Mouse (Mus musculus): ENCODE measurements around the gene Cdc6.
"Not testable (repeated sequence)": the region's sequence is repeated elsewhere in the genome, so short reads cannot be mapped to it uniquely, and the experiment has no call there.

Gene Cdc6

GRCm38 (mm10) chr11:98930773-98931512, 23.3 kb downstream of the Cdc6 start:
- no peak for DNase-seq (ENCODE audit: low read depth, low spot score)

- DNase-seq (ENCODE audit: low read depth, low spot score) = no peak
Measured at GRCm38 (mm10) chr11:98931513-98932292, 24.1 kb downstream of the Cdc6 start.

GRCm38 (mm10) chr11:98932293-98933091, 24.9 kb downstream of the Cdc6 start:
- no peak for DNase-seq (ENCODE audit: low read depth, low spot score)

- no peak for DNase-seq (ENCODE audit: low read depth, low spot score)
Measured at GRCm38 (mm10) chr11:98933151-98933550, 25.6 kb downstream of the Cdc6 start.

GRCm38 (mm10) chr11:98933847-98934246, 26.2 kb downstream of the Cdc6 start:
- DNase-seq (ENCODE audit: low read depth, low spot score) = not testable (repeated sequence)

- DNase-seq (ENCODE audit: low read depth, low spot score) = no peak
Measured at GRCm38 (mm10) chr11:98934367-98934766, 26.8 kb downstream of the Cdc6 start.

- no peak for DNase-seq (ENCODE audit: low read depth, low spot score)
Measured at GRCm38 (mm10) chr11:98935123-98935522, 27.5 kb downstream of the Cdc6 start.

- DNase-seq (ENCODE audit: low read depth, low spot score) = no peak
Measured at GRCm38 (mm10) chr11:98936170-98936569, 28.6 kb downstream of the Cdc6 start.

GRCm38 (mm10) chr11:98936606-98937409, 29.2 kb downstream of the Cdc6 start:
- no peak for DNase-seq (ENCODE audit: low read depth, low spot score)

- no peak for DNase-seq (ENCODE audit: low read depth, low spot score)
Measured at GRCm38 (mm10) chr11:98937410-98937913, 29.9 kb downstream of the Cdc6 start.

- no peak for DNase-seq (ENCODE audit: low read depth, low spot score)
Measured at GRCm38 (mm10) chr11:98937914-98938694, 30.5 kb downstream of the Cdc6 start.

- DNase-seq (ENCODE audit: low read depth, low spot score) = no peak
Measured at GRCm38 (mm10) chr11:98938701-98939083, 31.1 kb downstream of the Cdc6 start.

- DNase-seq (ENCODE audit: low read depth, low spot score) = no peak
Measured at GRCm38 (mm10) chr11:98939084-98939952, 31.7 kb downstream of the Cdc6 start.

- DNase-seq (ENCODE audit: low read depth, low spot score) = no peak
Measured at GRCm38 (mm10) chr11:98939953-98940641, 32.5 kb downstream of the Cdc6 start.

GRCm38 (mm10) chr11:98940776-98941175, 33.2 kb downstream of the Cdc6 start:
- DNase-seq (ENCODE audit: low read depth, low spot score) = no peak

GRCm38 (mm10) chr11:98941341-98941825, 33.8 kb downstream of the Cdc6 start:
- no peak for DNase-seq (ENCODE audit: low read depth, low spot score)

GRCm38 (mm10) chr11:98941826-98942550, 34.4 kb downstream of the Cdc6 start:
- DNase-seq (ENCODE audit: low read depth, low spot score) = no peak

- no peak for DNase-seq (ENCODE audit: low read depth, low spot score)
Measured at GRCm38 (mm10) chr11:98942555-98942922, 34.9 kb downstream of the Cdc6 start.
